Mouse (Mus musculus) MEL (cell line): Measurements from ENCODE around the gene Klhl31. TPM values are rescaled to one million over a fixed set of nuclear protein-coding genes. Genes with fewer than 3 reads are reported as not detected.

ENCODE experiments used
- DNase-seq: peaks from one replicate; pipeline ENCODE4 v3.0.0; 2011; ENCODE audit warnings: low read depth, low spot score
- H3K27ac ChIP-seq: 2 replicates; pipeline ENCODE4 v1.5.1; 2012; ENCODE audit warnings: low read depth, mild to moderate bottlenecking, control low read depth, low read length, moderate library complexity; ENCODE audit not compliant: control insufficient read depth
- H3K27me3 ChIP-seq, 2 experiments: fragments of 150-350 bp in 1 of 2; sonication (generic) in 1 of 2; 2 replicates each; pipeline ENCODE4 v1.6.1; 2012; ENCODE audit warnings: low read length in 2 of 2, mild to moderate bottlenecking in 2 of 2, improper control_type of control experiment in 1 of 2, moderate library complexity in 1 of 2; ENCODE audit not compliant: insufficient read depth in 2 of 2, control insufficient read depth in 1 of 2
- H3K36me3 ChIP-seq, 2 experiments: 2 replicates each; pipeline ENCODE4 v1.6.1; 2012 to 2014; ENCODE audit warnings: low read length in 2 of 2, improper control_type of control experiment in 1 of 2, inconsistent platforms in 1 of 2, mild to moderate bottlenecking in 1 of 2; ENCODE audit not compliant: insufficient read depth in 2 of 2, control insufficient read depth in 1 of 2
- H3K4me1 ChIP-seq, 2 experiments: fragments of 150-350 bp in 1 of 2; sonication (generic) in 1 of 2; 2 replicates each; pipeline ENCODE4 v1.6.1; 2012; ENCODE audit warnings: low read length in 2 of 2, improper control_type of control experiment in 1 of 2, mild to moderate bottlenecking in 1 of 2; ENCODE audit not compliant: insufficient read depth in 2 of 2, control insufficient read depth in 1 of 2
- H3K4me3 ChIP-seq, 2 experiments: fragments of 150-350 bp in 1 of 2; sonication (generic) in 1 of 2; 2 replicates each; pipeline ENCODE4 v1.5.1; 2012; ENCODE audit warnings: low read depth in 2 of 2, low read length in 2 of 2, mild to moderate bottlenecking in 2 of 2, moderate library complexity in 2 of 2, control low read depth in 1 of 2, improper control_type of control experiment in 1 of 2; ENCODE audit not compliant: control insufficient read depth in 1 of 2, insufficient read depth in 1 of 2
- H3K79me2 ChIP-seq: 2 replicates; pipeline ENCODE4 v1.6.1; 2012; ENCODE audit warnings: mild to moderate bottlenecking, low read length, moderate library complexity; ENCODE audit not compliant: control insufficient read depth, poor library complexity, insufficient read depth
- H3K9ac ChIP-seq: 2 replicates; pipeline ENCODE4 v1.6.1; 2012; ENCODE audit warnings: low read depth, mild to moderate bottlenecking, control low read depth, low read length, moderate library complexity; ENCODE audit not compliant: control insufficient read depth, poor library complexity, severe bottlenecking
- H3K9me3 ChIP-seq: fragments of 150-350 bp; sonication (generic); replicated peaks from 2 replicates; pipeline ENCODE4 v1.6.1; 2012; ENCODE audit warnings: mild to moderate bottlenecking, low read length, improper control_type of control experiment, moderate library complexity; ENCODE audit not compliant: insufficient read depth
- CHD1 ChIP-seq: IDR thresholded peaks from 2 replicates; pipeline ENCODE4 v1.6.1; 2012; ENCODE audit warnings: low read depth, mild to moderate bottlenecking, inconsistent platforms, low read length, improper control_type of control experiment
- CTCF ChIP-seq, 3 experiments: IDR thresholded peaks in 2 of 3; conservative IDR thresholded peaks in 1 of 3; 2 replicates each; pipeline ENCODE4 v1.5.1; 2011 to 2012; ENCODE audit warnings: low read length in 3 of 3, low read depth in 2 of 3, mild to moderate bottlenecking in 2 of 3, improper control_type of control experiment in 1 of 3, inconsistent platforms in 1 of 3, mixed read lengths in 1 of 3, moderate library complexity in 1 of 3; ENCODE audit not compliant: control insufficient read depth in 1 of 3, insufficient read depth in 1 of 3, poor library complexity in 1 of 3, severe bottlenecking in 1 of 3
- ELF1 ChIP-seq: IDR thresholded peaks from 2 replicates; pipeline ENCODE4 v1.6.1; 2014; ENCODE audit warnings: low read depth, mild to moderate bottlenecking, inconsistent platforms, low read length, improper control_type of control experiment, moderate library complexity
- GATA1 ChIP-seq: IDR thresholded peaks from 2 replicates; pipeline ENCODE4 v1.6.1; 2011; ENCODE audit warnings: low read depth, low read length, improper control_type of control experiment
- JUND ChIP-seq: IDR thresholded peaks from 2 replicates; pipeline ENCODE4 v1.6.1; 2011; ENCODE audit warnings: low read depth, mild to moderate bottlenecking, improper control_type of control experiment, low read length
- KAT2A ChIP-seq: conservative IDR thresholded peaks from 2 replicates; pipeline ENCODE4 v1.6.1; 2012; ENCODE audit warnings: low read depth, low read length, improper control_type of control experiment, inconsistent platforms
- MAFK ChIP-seq: IDR thresholded peaks from 2 replicates; pipeline ENCODE4 v1.6.1; 2011; ENCODE audit warnings: low read depth, mild to moderate bottlenecking, low read length, improper control_type of control experiment, borderline replicate concordance
- MAX ChIP-seq: IDR thresholded peaks from 2 replicates; pipeline ENCODE4 v1.6.1; 2011; ENCODE audit warnings: low read length, improper control_type of control experiment
- MAZ ChIP-seq: IDR thresholded peaks from 2 replicates; pipeline ENCODE4 v1.6.1; 2012; ENCODE audit warnings: low read depth, mild to moderate bottlenecking, inconsistent platforms, low read length, improper control_type of control experiment
- MEF2A ChIP-seq: IDR thresholded peaks from 2 replicates; pipeline ENCODE4 v1.6.1; 2014; ENCODE audit warnings: low read depth, mild to moderate bottlenecking, inconsistent platforms, low read length, improper control_type of control experiment; ENCODE audit not compliant: poor library complexity, insufficient replicate concordance, severe bottlenecking; ENCODE audit errors: extremely low read depth
- MXI1 ChIP-seq: IDR thresholded peaks from 2 replicates; pipeline ENCODE4 v1.6.1; 2011; ENCODE audit warnings: mild to moderate bottlenecking, low read depth, low read length, improper control_type of control experiment
- MYC ChIP-seq: IDR thresholded peaks from 2 replicates; pipeline ENCODE4 v1.6.1; 2011; ENCODE audit warnings: low read depth, mild to moderate bottlenecking, low read length, improper control_type of control experiment, moderate library complexity
- NRF1 ChIP-seq: IDR thresholded peaks from 2 replicates; pipeline ENCODE4 v1.6.1; 2014; ENCODE audit warnings: low read depth, mild to moderate bottlenecking, inconsistent platforms, low read length, improper control_type of control experiment, moderate library complexity; ENCODE audit not compliant: poor library complexity, insufficient read depth, severe bottlenecking
- TBP ChIP-seq: IDR thresholded peaks from 2 replicates; pipeline ENCODE4 v1.8.0; 2011; ENCODE audit warnings: low read depth, low read length, improper control_type of control experiment
- ZMIZ1 ChIP-seq: IDR thresholded peaks from 2 replicates; pipeline ENCODE4 v1.6.1; 2012; ENCODE audit warnings: low read depth, mild to moderate bottlenecking, inconsistent platforms, low read length, improper control_type of control experiment, moderate library complexity
- ZNF384 ChIP-seq: IDR thresholded peaks from 2 replicates; pipeline ENCODE4 v1.6.1; 2012; ENCODE audit warnings: low read depth, mild to moderate bottlenecking, inconsistent platforms, low read length, improper control_type of control experiment
- polyA plus RNA-seq, 2 experiments: library from polyadenylated mRNA; stranded (reverse) in 1 of 2; unstranded in 1 of 2; fragments of >175 nt in 1 of 2; fragments of >200 nt in 1 of 2; gene quantifications; 2 replicates each; pipeline versions ENCODE4 v1.2.1 to v1.2.4; 2012; ENCODE audit warnings: low replicate concordance in 2 of 2, low read depth in 1 of 2; ENCODE audit not compliant: insufficient read length in 2 of 2, insufficient read depth in 1 of 2, missing spikeins in 1 of 2
- total RNA-seq: library from RNA; depleted of rRNA; stranded (reverse); fragments of 300-350 nt; gene quantifications from 2 replicates; pipeline ENCODE4 v1.2.3, GENCODE M21; 2012

Gene Klhl31
- total and polyA plus RNA-seq, 3 experiments = not detected

GRCm38 (mm10) chr9:77598560-77598959 lies 37.7 kb upstream of the Klhl31 start:
- Histone ChIP-seq H3K27me3 (peaks cover 0 to 6% of the 10 kb centered on the region in 2 experiments; a peak in 2 of 4 replicates), H3K4me1 (no peaks in the 10 kb centered on the region), H3K4me3 (no peak overlapping the region), H3K79me2 (no peaks in the 10 kb centered on the region), H3K9me3 (no peaks in the 10 kb centered on the region), H3K9ac (no peak overlapping the region), H3K36me3 (no peaks in the 10 kb centered on the region), H3K27ac (no peak overlapping the region)
- DNase-seq = no peak
- TF ChIP-seq MAX (no peak), NRF1 (no peak), ZMIZ1 (no peak), GATA1 (no peak), MXI1 (no peak), MEF2A (no peak), JUND (no peak), MYC (no peak), CTCF (IDR thresholded peaks at IDR 0.05 in 2 of 3, conservative IDR thresholded peaks at IDR 0.05 in 1 of 3; ENCODE audit: control insufficient read depth in 1 of 3, insufficient read depth in 1 of 3, low read depth in 2 of 3, low read length in 3 of 3, poor library complexity in 1 of 3, severe bottlenecking in 1 of 3) (no peak), MAZ (no peak), CHD1 (no peak), ELF1 (no peak), MAFK (no peak), TBP (no peak)

- TF ChIP-seq KAT2A (no peak), ZNF384 (no peak)
- DNase-seq = no peak
- Histone ChIP-seq H3K27me3 (peaks cover 0 to 6% of the 10 kb centered on the region in 2 experiments; a peak in 2 of 4 replicates), H3K4me3 (no peak overlapping the region), H3K9me3 (no peaks in the 10 kb centered on the region), H3K9ac (no peak overlapping the region), H3K4me1 (no peaks in the 10 kb centered on the region), H3K36me3 (no peaks in the 10 kb centered on the region), H3K79me2 (no peaks in the 10 kb centered on the region), H3K27ac (no peak overlapping the region)
Measured at GRCm38 (mm10) chr9:77602302-77603266, 33.7 kb upstream of the Klhl31 start.
